Mouse (Mus musculus): ENCODE measurements around the gene Zfp109.
A peak's percentile ranks its signal among the peaks of the same experiment; 100 is the strongest.
"Not testable (repeated sequence)": the region's sequence is repeated elsewhere in the genome, so short reads cannot be mapped to it uniquely, and the experiment has no call there.

The Zfp109 gene

DNA sequence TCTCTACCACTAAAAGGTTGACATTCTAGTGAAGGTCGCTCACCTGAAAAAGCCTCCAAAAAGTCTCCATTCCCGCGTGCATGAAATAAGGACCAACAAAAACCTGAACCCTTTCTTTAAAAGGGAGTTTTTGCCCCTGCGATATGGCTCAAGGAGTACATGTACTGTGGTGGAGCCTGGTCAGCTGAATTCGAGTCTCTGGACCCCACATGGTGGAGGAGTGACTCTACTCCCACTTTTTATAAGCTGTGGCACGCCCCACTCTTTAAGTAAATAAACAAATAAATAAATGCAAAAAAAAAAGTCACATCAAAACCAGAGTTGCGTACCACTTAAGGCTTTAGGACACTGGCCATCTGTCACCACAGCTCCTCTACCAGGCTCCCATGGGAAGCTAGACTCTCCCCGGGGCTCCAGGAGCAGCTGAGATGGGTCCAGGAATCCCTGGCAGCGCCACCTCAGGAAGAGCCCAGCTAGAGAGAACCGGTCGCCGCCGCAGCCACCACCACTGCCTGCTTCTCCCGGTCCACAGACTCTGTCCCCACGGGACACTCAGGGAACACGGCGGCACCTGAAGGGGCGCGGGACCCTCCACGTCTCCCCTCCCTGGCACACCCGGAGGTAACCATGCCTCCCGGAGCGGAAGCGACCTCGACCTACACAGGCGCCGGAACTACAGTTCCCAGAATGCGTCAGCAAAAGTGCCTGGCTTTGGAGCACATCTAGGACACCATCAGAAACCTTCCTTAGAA, at the start of gene Zfp109:
TSS of gene Zfp109 (minus strand) at position 521 of the 752 bp plus-strand sequence.
- peak; percentile 67 for DNase-seq

DNA sequence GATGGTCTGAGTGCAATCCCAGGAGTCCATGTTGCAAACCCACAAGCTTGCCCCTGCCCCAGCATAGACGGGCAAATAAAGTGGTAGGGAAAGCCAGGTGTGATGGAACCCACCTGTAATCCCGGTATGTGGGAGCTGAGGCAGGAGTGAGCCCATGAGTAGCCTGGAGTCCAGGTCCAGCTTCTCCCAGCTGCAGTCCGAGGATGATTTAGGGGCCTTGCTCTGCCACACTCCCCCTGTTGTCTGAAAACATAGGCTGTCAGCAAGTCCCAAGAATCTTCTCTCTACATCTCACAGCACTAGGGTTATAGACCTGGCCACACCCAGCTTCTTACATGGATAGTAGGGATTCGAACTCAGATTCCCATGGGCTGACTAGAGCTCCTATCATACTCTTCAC, 49.6 kb upstream of the Zfp109 start:
- DNase-seq, result no peak

DNA sequence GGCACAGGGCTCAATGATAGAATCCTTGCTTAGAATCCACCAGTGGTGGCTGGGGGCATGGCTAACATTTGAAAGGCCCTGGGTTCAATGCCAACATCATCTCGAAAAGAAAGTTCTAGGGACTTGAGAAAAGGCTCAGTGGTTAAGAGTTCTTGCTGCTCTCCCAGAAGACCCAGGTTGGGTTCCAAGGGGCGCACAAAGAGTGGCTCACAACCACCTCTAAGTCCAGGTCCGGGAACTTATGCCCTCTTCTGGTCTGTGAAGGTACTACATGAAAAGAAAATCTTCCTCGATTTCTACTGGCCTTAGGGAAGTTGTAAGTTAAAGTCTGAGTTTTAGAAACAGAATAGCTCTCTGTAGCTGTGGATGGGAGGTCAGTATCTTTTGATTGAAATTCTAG, 48.7 kb upstream of the Zfp109 start:
- no peak for DNase-seq

DNA sequence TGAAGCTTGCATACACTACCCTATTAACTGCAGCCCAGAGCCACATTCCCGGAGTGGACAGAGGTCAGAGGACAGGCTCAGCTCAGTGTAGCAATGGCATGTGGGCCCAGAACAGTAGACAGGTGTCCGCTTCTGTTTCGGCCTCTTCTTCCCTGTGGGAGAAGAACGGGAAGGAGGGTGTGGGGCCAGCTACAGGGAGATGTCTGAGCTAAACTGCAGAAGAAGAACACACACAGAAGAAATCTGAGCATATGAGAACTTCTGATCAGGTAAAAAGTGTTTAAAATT, 43.4 kb upstream of the Zfp109 start:
- no peak for DNase-seq

DNA sequence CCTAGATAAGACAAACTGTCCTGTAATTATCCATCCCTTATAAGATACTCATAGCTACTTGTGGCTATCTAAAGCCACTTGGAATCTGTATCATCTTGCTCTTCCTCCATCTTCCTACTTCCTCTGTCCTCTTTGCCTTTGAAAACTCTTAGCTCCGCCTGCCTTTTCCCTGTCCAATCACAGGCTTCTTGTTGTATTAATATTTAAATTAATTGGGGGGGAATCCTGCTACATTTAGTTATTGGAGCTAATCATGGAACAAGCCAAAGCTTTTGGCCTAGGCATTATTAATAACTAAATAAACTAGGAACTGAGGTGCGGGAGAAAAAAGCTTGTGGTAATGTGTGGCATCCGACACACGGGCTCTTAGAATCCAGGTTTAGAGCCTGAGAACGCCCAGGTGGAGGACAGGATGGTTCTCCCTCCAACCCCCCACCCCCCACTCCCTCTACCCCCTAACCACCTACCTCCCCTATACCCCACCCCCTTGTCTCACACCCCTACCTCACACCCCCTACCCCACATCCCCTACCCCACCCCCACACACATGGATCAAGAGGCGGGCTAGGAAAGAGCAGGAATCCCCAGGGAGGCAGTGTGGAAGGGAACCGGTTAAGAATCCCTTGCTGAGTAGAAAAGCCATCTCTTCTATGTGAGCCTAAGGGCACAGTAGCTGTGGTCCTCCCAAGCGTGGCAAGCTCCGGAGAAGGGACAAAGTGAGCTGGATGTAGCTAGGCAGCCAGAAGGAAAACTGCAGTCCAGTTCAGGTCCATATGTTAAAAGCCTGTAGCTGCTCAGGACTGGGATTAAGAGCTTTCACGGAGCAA, 42.9 kb upstream of the Zfp109 start:
- no peak for DNase-seq

DNA sequence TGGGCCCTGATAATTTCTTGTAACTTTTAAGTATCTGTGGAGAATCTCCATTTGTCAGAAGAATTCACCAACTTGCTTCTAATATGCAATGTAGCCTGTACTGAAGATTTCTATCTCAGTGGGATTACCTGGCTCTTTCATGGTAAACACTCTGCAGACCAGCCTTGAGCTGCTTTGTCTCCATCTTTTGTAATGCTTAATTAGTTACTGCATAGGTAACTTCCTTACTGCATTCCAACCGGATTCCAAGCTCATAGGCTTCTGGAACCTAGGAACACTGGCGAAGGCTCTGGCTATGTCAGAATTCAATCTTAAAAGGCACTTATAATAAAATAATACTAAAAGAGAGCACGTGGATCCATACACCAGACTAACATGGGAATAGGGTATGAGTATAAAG, 41.4 kb upstream of the Zfp109 start:
- DNase-seq, result not testable (repeated sequence)

DNA sequence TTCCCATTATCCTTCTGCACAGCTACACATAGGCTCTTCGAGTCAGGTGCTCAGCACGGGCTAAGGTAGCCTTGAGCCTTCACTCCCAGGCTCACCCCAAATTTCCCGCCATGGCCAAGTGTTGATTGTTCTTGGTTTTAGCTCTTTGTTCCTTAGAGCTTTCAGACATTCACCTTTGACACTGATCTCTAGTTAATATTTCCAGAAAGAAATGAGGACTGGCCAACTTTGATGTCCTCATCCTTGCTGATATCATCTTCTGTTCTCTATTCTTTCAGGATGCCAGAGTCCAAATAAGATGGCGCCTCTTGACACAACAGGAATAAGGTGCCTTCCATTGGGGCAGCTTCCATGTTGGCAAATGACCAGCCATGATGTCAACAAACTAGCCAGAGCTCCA, 37.1 kb upstream of the Zfp109 start:
- DNase-seq, result no peak

DNA sequence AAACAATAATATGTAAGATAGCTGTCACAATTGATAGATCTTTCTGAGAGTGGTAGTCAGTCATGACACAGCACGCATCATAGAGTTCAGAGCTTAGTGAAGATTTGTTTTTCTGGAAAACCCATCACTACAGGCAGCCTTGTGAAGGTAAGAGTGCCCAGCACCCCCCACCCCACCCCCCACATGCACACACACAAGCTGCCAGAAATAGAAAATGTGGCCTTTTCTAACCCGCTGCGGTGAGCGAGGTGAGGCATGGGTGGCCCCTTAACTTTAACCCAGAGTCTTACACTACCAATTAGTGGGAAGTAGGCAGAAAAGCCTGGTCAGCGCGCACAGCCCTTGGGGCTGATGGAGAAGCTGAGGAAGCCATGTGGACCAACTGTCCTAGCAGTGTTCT, 33.8 kb upstream of the Zfp109 start:
- no peak for DNase-seq

DNA sequence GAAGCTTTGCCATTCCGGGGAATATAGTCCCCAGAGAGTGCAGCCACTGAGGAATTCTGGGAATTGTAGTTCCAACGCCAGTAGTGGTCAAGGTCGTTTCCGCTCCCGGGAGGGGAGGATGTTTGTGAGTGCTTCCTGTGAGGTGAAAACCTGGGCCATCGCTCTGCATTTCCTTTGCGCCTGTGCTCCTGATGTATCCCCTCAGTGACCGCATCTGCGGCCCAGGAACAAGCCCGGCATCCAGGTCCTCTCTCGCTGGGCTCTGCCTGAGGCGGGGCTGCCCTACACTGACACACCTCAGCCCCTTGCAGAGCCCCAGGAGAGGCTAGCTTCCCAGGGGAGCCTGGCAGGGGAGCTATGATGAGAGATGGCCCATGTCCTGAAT, 32.9 kb upstream of the Zfp109 start, which contains the start of gene Zfp93:
TSS of gene Zfp93 (plus strand) at position 133 of the 385 bp plus-strand sequence.
- peak; percentile 86 for DNase-seq

DNA sequence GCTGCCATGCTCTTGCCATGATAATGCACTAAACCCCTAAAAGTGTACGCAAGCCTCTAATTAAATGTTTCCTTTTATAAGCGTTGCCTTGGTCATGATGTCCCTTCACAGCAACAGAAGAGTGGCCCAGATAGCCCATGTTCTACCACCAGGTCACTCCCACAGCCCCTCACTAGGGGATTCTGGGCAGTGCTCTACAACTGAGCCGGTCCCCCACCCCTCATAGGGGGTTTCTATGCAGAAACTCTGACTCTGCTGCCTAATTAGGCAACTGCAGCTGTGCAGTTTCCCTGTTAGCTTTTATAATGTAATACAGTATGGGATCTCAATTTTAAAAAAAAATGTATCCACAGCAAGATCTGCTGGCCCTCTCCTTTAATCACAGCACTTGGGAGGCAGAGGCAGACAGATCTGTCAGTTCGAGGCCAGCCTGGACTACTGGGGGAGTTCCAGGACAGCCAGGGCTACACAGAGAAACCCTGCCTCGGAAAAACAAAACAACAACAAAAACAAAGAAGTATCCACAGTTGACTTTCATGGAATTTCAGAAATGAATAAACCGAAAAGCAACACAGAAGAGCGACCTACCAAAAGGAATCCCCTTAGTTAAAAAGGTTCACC, 32.4 kb upstream of the Zfp109 start:
- no peak for DNase-seq

DNA sequence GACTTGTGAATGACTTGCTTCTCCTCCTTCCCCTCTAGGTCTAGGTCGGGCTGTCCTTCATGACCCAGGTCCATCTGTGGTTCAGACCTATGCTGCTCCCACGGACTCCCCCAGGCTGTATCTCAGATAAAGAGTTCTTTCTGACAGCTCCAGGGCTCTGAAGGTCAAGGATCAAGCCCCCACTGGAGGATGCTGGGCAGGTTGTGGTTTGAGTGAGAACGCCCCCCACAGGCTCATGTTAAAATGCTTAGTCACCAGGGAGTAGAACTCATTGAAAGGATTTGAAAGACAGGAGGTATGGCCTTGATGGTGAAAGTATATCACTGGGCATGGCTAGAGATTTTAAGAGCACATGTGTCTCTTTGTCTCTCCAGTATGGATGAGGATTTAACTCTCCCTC, 31.9 kb upstream of the Zfp109 start:
- DNase-seq, result peak; percentile 33

DNA sequence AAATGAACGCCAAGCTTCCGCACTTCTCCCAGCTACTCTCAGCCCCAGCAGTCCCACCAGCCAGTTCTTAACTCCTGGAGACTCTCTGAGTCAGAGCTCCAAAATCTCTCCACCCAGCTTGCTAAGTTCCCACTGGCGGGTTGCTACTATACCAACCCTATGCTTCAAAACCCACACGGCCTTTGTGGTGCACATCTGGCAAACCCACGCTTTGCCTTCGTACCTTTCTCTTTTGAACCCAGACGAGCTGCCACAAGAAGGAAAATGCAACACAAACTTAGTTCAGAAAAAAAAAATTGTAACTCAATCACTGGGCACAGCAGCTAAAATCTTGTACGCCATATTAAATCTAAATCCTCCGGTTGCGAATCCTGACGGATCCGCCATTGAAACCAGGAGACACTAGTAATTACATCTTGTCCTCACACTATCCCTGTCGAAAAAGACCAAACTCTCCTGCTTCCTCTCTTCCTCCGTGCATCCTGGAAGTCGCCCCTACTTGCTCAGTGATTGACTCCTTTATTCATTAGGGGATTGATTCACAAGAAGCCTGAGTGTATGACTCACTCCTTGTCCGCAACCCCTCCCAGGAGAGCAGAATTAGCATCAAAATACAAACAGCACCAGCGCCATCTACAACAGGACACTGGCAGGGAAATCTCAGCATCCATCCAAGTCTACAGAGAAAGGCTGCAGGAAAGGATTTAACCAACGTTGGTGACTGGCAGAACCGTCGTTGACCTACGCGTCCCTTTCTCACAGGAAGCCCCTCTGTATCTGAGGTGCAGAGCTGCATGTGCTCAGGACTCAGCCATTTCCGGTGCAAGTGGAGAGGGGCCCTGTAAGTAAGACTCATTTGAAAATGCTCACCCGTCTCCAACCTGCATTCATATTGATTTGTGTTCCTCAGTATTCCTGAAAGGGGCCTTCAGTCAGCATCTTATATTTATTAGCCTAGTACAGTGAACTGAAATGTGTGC, 31.1 kb upstream of the Zfp109 start:
- DNase-seq, result no peak

DNA sequence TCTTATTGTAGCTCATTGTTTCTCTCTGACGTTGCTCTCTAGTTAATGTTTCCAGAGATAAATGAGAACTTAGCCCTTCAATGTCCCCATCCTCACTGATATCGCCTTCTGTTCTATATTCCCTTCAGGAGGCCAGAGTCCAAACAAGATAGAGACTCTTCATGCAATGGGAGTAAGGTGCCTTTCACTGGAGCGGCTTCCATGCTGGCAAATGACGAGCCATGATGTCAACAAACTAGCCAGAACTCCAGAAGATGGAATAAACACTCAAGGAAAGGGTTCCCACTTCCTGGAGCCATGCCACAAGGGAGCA, 22.6 kb upstream of the Zfp109 start:
- DNase-seq, result no peak

DNA sequence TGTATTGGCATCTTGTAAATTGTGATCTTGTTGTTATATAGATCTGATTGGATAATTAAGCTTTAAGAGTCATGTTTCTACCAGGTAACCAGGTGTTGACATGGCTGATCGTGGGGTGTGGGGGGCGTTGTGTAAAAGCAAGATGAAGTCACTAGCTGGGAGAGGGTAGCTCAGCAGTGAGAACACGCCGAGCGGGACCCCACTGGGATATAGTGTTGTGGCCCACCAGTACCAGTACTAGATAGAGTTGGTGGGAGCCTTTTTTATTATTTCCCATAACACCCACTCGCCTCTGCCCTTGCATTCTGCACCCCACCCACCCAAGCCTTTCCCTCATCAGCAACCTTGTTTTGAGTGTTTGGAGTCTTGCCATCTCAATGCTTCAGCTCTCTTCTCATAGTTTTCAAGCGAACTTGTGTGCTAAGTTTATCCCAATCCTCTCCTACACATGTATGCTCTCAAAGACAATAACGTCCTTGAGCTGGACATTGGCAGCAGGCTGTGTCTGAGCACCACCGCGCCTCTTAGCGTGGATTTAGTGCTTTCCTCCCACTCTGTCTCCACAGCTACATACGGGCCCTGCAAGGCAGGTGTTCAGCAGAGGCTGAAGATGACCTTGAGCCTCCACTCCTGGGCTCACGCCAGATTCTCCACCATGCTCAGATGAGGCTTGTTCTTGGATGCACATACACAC, 22.1 kb upstream of the Zfp109 start:
- no peak for DNase-seq

DNA sequence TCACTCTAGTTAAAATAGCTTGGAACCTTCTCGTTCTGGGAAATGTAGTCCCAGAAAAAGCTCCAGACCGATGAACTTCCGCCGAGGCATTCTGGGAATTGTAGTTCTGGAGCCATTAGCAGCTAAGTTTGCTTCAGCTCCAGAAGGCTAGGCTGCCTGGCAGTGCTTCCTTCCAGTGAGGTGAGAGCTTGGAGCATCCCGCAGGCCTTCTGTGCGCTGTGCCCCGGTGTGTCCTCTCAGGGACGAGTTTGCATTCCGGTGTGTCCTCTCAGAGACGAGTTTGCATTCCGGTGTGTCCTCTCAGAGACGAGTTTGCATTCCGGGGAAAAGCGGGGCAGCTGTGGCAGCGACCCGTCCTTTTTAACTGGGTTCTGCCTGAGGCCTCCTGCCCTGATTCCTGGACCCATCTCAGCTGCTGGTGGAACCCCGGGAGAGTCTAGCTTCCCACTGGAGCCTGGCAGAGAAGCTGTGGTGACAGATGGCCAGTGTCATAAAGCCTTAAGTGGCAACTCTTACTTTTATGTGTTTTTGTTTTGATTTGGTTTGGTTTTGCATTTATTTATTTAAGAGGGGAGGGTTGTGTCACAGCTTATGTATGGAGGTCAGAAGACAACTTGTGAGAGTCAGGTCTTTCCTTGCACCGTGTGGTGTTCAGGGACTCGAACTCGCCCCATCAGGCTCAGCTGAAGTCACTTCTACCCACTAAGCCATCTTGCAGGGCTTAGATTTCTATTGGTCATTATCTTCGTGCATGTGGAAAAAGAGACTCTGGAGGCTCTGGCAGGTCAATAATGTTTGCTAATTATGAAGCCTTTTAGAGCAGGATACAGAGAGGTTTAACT, 17.5 kb upstream of the Zfp109 start, which contains the start of gene Zfp108:
TSS of gene Zfp108 (plus strand) at position 162 of the 842 bp plus-strand sequence.
- DNase-seq, result peak; percentile 89

DNA sequence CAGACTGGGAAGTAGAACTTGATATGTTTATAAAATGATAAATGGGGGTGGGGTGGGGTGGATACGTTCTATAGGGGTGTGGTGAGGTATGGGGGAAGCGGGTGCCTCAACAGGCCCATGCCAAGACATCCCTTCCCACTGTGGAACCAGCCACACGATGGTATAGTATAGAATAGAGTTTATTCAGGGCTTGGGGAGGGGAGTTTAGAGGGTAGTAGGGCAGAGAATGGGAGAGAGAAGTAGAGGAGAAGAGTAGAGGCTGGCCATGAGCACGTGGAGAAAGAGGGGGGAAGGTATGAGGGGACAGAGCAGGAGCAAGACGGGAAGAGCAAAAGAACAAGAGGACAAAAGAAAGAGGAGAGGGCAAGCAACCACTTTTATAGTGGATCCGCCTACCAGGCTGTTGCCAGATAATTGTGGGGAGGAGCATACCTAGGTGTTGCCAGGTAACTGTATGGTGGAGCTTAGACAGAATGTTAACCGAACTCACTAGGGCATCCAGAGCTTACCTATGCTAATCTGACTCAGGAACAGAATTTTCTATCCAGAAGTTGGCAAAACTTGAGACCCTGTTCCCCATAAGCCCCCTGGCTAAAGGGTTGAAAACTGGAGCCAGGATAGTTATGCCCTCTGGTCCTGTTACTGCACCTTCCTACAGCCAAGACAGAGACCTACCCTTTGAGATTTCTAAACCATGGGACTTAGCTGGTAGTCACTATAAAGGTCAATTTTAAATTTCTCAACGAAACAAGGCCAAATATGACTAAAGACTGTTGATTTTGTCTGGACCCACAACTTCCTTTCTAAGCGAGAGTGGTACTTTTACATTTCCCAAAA, 16.6 kb upstream of the Zfp109 start:
- no peak for DNase-seq

DNA sequence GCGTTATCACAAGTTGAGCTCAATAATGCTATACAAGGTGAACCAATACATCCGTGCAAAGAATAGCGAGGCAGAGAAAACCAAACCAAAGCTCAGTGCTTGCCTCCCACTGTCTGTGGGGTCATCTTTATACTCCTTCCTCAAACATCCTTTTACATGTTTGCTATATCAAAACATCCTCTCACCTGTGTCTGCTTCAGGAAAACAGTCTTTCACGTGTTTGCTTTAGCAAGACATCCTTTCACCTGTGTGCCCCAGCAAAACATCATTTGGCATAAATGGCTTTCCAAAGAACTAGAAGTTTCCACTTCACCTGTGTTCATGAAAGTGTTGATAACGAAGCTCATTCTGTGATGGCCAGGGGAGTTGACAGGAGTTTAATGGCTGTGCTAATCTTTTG, 26.0 kb downstream of the Zfp109 start, which contains the start of gene Zfp111:
TSS of gene Zfp111 (minus strand) at position 101 of the 400 bp plus-strand sequence.
- DNase-seq, result no peak

DNA sequence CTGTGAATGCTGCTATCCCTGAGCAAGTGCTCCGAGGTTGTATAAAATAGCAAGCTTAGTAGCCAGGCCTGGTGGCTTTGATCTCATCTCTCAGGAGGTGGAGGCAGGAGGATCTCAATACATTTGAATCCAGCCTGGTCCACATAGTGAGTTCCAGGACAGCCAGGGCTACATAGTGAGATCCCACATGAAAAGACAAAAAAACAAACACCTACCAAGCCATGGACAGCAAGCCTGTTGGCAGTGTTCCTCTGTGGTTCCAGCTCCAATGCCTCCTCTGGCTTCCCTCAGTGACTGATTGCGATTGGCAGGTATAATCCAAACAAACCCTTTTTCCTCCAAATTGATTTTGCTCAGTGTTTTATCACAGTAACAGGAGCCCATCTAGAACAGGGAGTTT, 27.1 kb downstream of the Zfp109 start:
- DNase-seq, result no peak

DNA sequence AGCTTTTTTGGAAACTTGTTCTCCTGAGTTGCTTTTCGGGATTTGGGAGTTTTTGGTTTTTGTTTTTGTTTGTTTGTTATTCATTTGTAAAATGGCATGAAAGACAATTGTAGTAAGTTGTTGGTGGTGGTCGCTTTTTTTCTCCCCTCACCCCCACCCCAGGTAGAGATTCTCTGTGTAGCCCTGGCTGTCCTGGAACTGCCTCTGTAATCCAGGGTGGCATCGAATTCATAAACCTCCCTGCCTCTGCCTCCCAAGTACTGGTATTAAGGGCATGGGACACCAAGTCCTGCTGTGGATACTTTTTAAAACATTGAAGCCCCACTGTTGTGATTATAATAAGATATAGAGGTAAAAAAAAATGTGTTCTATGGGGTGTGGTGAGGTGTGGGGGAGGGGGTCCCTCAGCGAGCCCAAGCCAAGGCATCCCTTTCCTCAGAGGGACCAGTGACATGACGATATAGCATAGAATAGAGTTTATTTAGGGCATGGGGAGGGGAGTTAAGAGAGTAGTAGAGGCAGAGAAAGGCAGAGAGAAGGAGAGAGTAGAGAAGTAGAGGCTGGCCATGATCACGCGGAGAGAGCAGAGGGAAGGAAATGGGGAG, 29.0 kb downstream of the Zfp109 start:
- peak; percentile 33 for DNase-seq
